ENCODE assay signal across 28 mouse cellular contexts in genomic region chr7:141690040-141690439, GRCm38 (mm10). TPM values are rescaled to one million over a fixed set of nuclear protein-coding genes. Genes with fewer than 3 reads are reported as not detected.
"Had no signal": no experiment of that assay in that cellular context is flagged by ENCODE, and none has a peak within 500 bp of the region (broad histone marks: within the 10 kb centered on the region; RNA-seq: fewer than 3 reads in every experiment).

Gene Muc2, plus strand, starts transcription at chr7:141690340.

- H3K36me3 ChIP-seq: heart, embryonic 10.5 days; heart, embryonic 12.5 days; hindbrain, embryonic 10.5 days; hindbrain, embryonic 12.5 days; limb, embryonic 13.5 days; limb, embryonic 15.5 days; liver, embryonic 12.5 days had no signal

- H3K9ac ChIP-seq: forebrain, postnatal 0 days; heart, embryonic 12.5 days; hindbrain, embryonic 12.5 days; hindbrain, embryonic 14.5 days; limb, embryonic 13.5 days; limb, embryonic 15.5 days; liver, embryonic 12.5 days had no signal

- H3K9me3 ChIP-seq: heart, embryonic 10.5 days; heart, embryonic 12.5 days; hindbrain, embryonic 10.5 days; hindbrain, embryonic 12.5 days; limb, embryonic 13.5 days; limb, embryonic 15.5 days; liver, embryonic 12.5 days had no signal

- ATAC-seq: forebrain, postnatal 0 days; hindbrain, embryonic 16.5 days; inflammation-experienced regulatory T-cells, adult 6 months; liver, embryonic 12.5 days had no signal

- H3K27me3 ChIP-seq: hindbrain, embryonic 12.5 days; limb, embryonic 15.5 days had no signal

- H3K27ac ChIP-seq: heart, embryonic 10.5 days; hindbrain, embryonic 10.5 days; hindbrain, embryonic 12.5 days; hindbrain, embryonic 14.5 days; layer of hippocampus, adult 2 months; left cerebral cortex, adult 2 months; limb, embryonic 13.5 days; limb, embryonic 15.5 days; liver, embryonic 12.5 days had no signal

- DNase-seq: forebrain, postnatal 0 days; gastrocnemius, postnatal 14 days; gastrocnemius, postnatal 36 days; heart, adult 18-20 months; heart, postnatal 10 days; heart, postnatal 4 days; kidney, adult 11 months; kidney, adult 2 months; kidney, adult 9 months; kidney, postnatal 14 days; kidney, postnatal 36 days; left cerebral cortex, postnatal 4 days had no signal

- H3K4me2 ChIP-seq: heart, embryonic 12.5 days; hindbrain, embryonic 12.5 days; hindbrain, embryonic 14.5 days; limb, embryonic 13.5 days; limb, embryonic 15.5 days; liver, embryonic 12.5 days had no signal

- H3K4me1 ChIP-seq: heart, embryonic 10.5 days; hindbrain, embryonic 12.5 days; liver, embryonic 12.5 days had no signal

- H3K4me3 ChIP-seq: heart, embryonic 10.5 days; heart, embryonic 12.5 days; hindbrain, embryonic 10.5 days; hindbrain, embryonic 12.5 days; layer of hippocampus, adult 2 months; left cerebral cortex, adult 2 months; limb, embryonic 13.5 days; limb, embryonic 15.5 days; liver, embryonic 12.5 days had no signal

RNA-seq across cellular contexts. Expression of gene Muc2, which starts in this region (rescaled TPM):
- total RNA-seq: gastrocnemius, adult 18-20 months; gastrocnemius, postnatal 36 days; heart, adult 8-10 months; heart, postnatal 25 days; liver, adult 2 months had no signal
- polyA plus RNA-seq: inflammation-experienced regulatory T-cells, adult 6 months had no signal
